Mouse (Mus musculus) bone marrow macrophage, adult 2 months (primary cell): ENCODE data around the gene Gtpbp3. TPM values are rescaled to one million over a fixed set of nuclear protein-coding genes. Genes with fewer than 3 reads are reported as not detected.

ENCODE experiments used
- H3K27ac ChIP-seq: 2 replicates; pipeline ENCODE4 v1.5.1; 2012; ENCODE audit warnings: low read depth, low read length; ENCODE audit not compliant: insufficient read depth
- H3K4me1 ChIP-seq: 2 replicates; pipeline ENCODE4 v1.6.1; 2012; ENCODE audit warnings: low read length; ENCODE audit not compliant: control insufficient read depth, insufficient read depth
- H3K4me3 ChIP-seq: 2 replicates; pipeline ENCODE4 v1.5.1; 2012; ENCODE audit warnings: mild to moderate bottlenecking, low read length, moderate library complexity; ENCODE audit not compliant: insufficient read depth
- CTCF ChIP-seq: IDR thresholded peaks from 2 replicates; pipeline ENCODE4 v1.5.1; 2012; ENCODE audit warnings: low read depth, mild to moderate bottlenecking, low read length, moderate library complexity
- POLR2A ChIP-seq: IDR thresholded peaks from 2 replicates; pipeline ENCODE4 v1.6.1; 2012; ENCODE audit warnings: mild to moderate bottlenecking, low read depth, low read length, borderline replicate concordance
- polyA plus RNA-seq: library from polyadenylated mRNA; stranded (reverse); fragments of >200 nt; gene quantifications from 2 replicates; pipeline ENCODE4 v1.2.4, GENCODE M21; 2012; ENCODE audit not compliant: missing spikeins, insufficient read depth, insufficient read length

Gene Gtpbp3
- polyA plus RNA-seq, 1 experiment: 11.0 TPM

- Histone ChIP-seq H3K4me1 (peaks cover 15% of the 10 kb centered on the region), H3K27ac (no peak within 1 kb of the TSS), H3K4me3 (peak within 1 kb of the TSS; percentile 70)
- no peak for TF ChIP-seq POLR2A
- no peak for TF ChIP-seq CTCF
These were observed 19.0 kb upstream of the Gtpbp3 start, which contains the start of gene Dda1 for GRCm38 (mm10) chr8:71468916-71469315. Gene Dda1 (plus strand): TSS chr8:71469199.

- TF ChIP-seq POLR2A (no peak), CTCF (no peak)
- peaks cover 13% of the 10 kb centered on the region for H3K4me1 ChIP-seq
- peak overlapping the region; percentile 70 for H3K4me3 ChIP-seq
- H3K27ac ChIP-seq: no peak overlapping the region
These were observed 18.5 kb upstream of the Gtpbp3 start for GRCm38 (mm10) chr8:71469411-71469810.

GRCm38 (mm10) chr8:71470146-71470912 lies 17.6 kb upstream of the Gtpbp3 start:
- Histone ChIP-seq H3K27ac (no peak overlapping the region), H3K4me1 (peaks cover 13% of the 10 kb centered on the region), H3K4me3 (peak overlapping the region; percentile 70)
- TF ChIP-seq CTCF (no peak), POLR2A (no peak)

GRCm38 (mm10) chr8:71470913-71471255 lies 17.0 kb upstream of the Gtpbp3 start:
- H3K27ac ChIP-seq: no peak overlapping the region
- no peak overlapping the region for H3K4me3 ChIP-seq
- peaks cover 12% of the 10 kb centered on the region for H3K4me1 ChIP-seq
- TF ChIP-seq CTCF (no peak), POLR2A (no peak)

GRCm38 (mm10) chr8:71471861-71472260 lies 16.0 kb upstream of the Gtpbp3 start:
- Histone ChIP-seq H3K27ac (no peak overlapping the region), H3K4me1 (peaks cover 10% of the 10 kb centered on the region), H3K4me3 (no peak overlapping the region)
- no peak for TF ChIP-seq POLR2A
- no peak for TF ChIP-seq CTCF

GRCm38 (mm10) chr8:71472601-71473386 lies 15.1 kb upstream of the Gtpbp3 start:
- TF ChIP-seq CTCF (peak; percentile 14; the same call in 1 of the 2 replicates), POLR2A (no peak)
- Histone ChIP-seq H3K27ac (no peak overlapping the region), H3K4me1 (peaks cover 16% of the 10 kb centered on the region), H3K4me3 (no peak overlapping the region)

GRCm38 (mm10) chr8:71474344-71474743 lies 13.6 kb upstream of the Gtpbp3 start:
- Histone ChIP-seq H3K4me1 (peaks cover 16% of the 10 kb centered on the region), H3K4me3 (no peak overlapping the region), H3K27ac (no peak overlapping the region)
- TF ChIP-seq CTCF (no peak), POLR2A (no peak)

GRCm38 (mm10) chr8:71474785-71475701 lies 12.9 kb upstream of the Gtpbp3 start:
- Histone ChIP-seq H3K4me1 (peaks cover 13% of the 10 kb centered on the region), H3K27ac (no peak overlapping the region), H3K4me3 (no peak overlapping the region)
- TF ChIP-seq CTCF (no peak), POLR2A (no peak)

- no peak overlapping the region for H3K27ac ChIP-seq
- H3K4me3 ChIP-seq: peak overlapping the region; percentile 85
- peaks cover 8% of the 10 kb centered on the region for H3K4me1 ChIP-seq
- TF ChIP-seq POLR2A (no peak), CTCF (no peak)
These were observed 12.2 kb upstream of the Gtpbp3 start for GRCm38 (mm10) chr8:71475702-71476075.
